Mouse (Mus musculus): Measurements from ENCODE around the gene Ccdc28b. TPM values are rescaled to one million over a fixed set of nuclear protein-coding genes. Genes with fewer than 3 reads are reported as not detected.

Gene Ccdc28b
- polyA plus RNA-seq, 1 experiment = 13.6 TPM

- H3K4me1 ChIP-seq (ENCODE audit: control insufficient read depth, insufficient read depth, low read length) = no peaks in the 10 kb centered on the region
- no peak overlapping the region for H3K27ac ChIP-seq (ENCODE audit: insufficient read depth, low read length)
- no peak for TF ChIP-seq CTCF (IDR thresholded peaks at IDR 0.05; ENCODE audit: borderline replicate concordance, insufficient read depth, low read length)
- no peak for TF ChIP-seq POLR2A (IDR thresholded peaks at IDR 0.05; ENCODE audit: low read depth, low read length)
- H3K4me3 ChIP-seq (ENCODE audit: insufficient read depth, low read length) = no peak overlapping the region
These were observed 21.5 kb upstream of the Ccdc28b start for GRCm38 (mm10) chr4:129645204-129645603.

- TF ChIP-seq POLR2A (IDR thresholded peaks at IDR 0.05; ENCODE audit: low read depth, low read length) (no peak), CTCF (IDR thresholded peaks at IDR 0.05; ENCODE audit: borderline replicate concordance, insufficient read depth, low read length) (no peak)
- Histone ChIP-seq H3K27ac (ENCODE audit: insufficient read depth, low read length) (peak overlapping the region; percentile 28; the same call in 1 of the 2 replicates), H3K4me3 (ENCODE audit: insufficient read depth, low read length) (no peak overlapping the region; the same call in 1 of the 2 replicates), H3K4me1 (ENCODE audit: control insufficient read depth, insufficient read depth, low read length) (no peaks in the 10 kb centered on the region)
These were observed 18.0 kb upstream of the Ccdc28b start for GRCm38 (mm10) chr4:129641756-129642155.

- Histone ChIP-seq H3K4me1 (ENCODE audit: control insufficient read depth, insufficient read depth, low read length) (no peaks in the 10 kb centered on the region), H3K27ac (ENCODE audit: insufficient read depth, low read length) (peak within 1 kb of the TSS; percentile 93), H3K4me3 (ENCODE audit: insufficient read depth, low read length) (peak within 1 kb of the TSS; percentile 70)
- TF ChIP-seq POLR2A (IDR thresholded peaks at IDR 0.05; ENCODE audit: low read depth, low read length) (peak; percentile 64), CTCF (IDR thresholded peaks at IDR 0.05; ENCODE audit: borderline replicate concordance, insufficient read depth, low read length) (no peak)
These were observed 17.1 kb upstream of the Ccdc28b start, which contains the start of gene Txlna for GRCm38 (mm10) chr4:129640638-129641467. Gene Txlna (minus strand): TSS chr4:129641065.

GRCm38 (mm10) chr4:129640101-129640637 is 16.4 kb upstream of the Ccdc28b start:
- no peaks in the 10 kb centered on the region for H3K4me1 ChIP-seq (ENCODE audit: control insufficient read depth, insufficient read depth, low read length)
- peak overlapping the region; percentile 70 for H3K4me3 ChIP-seq (ENCODE audit: insufficient read depth, low read length)
- TF ChIP-seq CTCF (IDR thresholded peaks at IDR 0.05; ENCODE audit: borderline replicate concordance, insufficient read depth, low read length) (no peak), POLR2A (IDR thresholded peaks at IDR 0.05; ENCODE audit: low read depth, low read length) (peak; percentile 78)
- H3K27ac ChIP-seq (ENCODE audit: insufficient read depth, low read length) = peak overlapping the region; percentile 86

- Histone ChIP-seq H3K4me3 (ENCODE audit: insufficient read depth, low read length) (peak overlapping the region; percentile 70), H3K4me1 (ENCODE audit: control insufficient read depth, insufficient read depth, low read length) (no peaks in the 10 kb centered on the region), H3K27ac (ENCODE audit: insufficient read depth, low read length) (no peak overlapping the region)
- TF ChIP-seq POLR2A (IDR thresholded peaks at IDR 0.05; ENCODE audit: low read depth, low read length) (no peak), CTCF (IDR thresholded peaks at IDR 0.05; ENCODE audit: borderline replicate concordance, insufficient read depth, low read length) (no peak)
These were observed 15.5 kb upstream of the Ccdc28b start for GRCm38 (mm10) chr4:129639221-129639620.

- TF ChIP-seq CTCF (IDR thresholded peaks at IDR 0.05; ENCODE audit: borderline replicate concordance, insufficient read depth, low read length) = no peak
- Histone ChIP-seq H3K27ac (ENCODE audit: insufficient read depth, low read length) (no peak overlapping the region), H3K4me3 (ENCODE audit: insufficient read depth, low read length) (no peak overlapping the region), H3K4me1 (ENCODE audit: control insufficient read depth, insufficient read depth, low read length) (no peaks in the 10 kb centered on the region)
These were observed 10.1 kb upstream of the Ccdc28b start for GRCm38 (mm10) chr4:129633852-129634251.

GRCm38 (mm10) chr4:129631867-129632266 is 8.1 kb upstream of the Ccdc28b start:
- no peak overlapping the region for H3K4me3 ChIP-seq (ENCODE audit: insufficient read depth, low read length)
- no peak overlapping the region for H3K27ac ChIP-seq (ENCODE audit: insufficient read depth, low read length)
- H3K4me1 ChIP-seq (ENCODE audit: control insufficient read depth, insufficient read depth, low read length) = no peaks in the 10 kb centered on the region
- TF ChIP-seq CTCF (IDR thresholded peaks at IDR 0.05; ENCODE audit: borderline replicate concordance, insufficient read depth, low read length) (no peak), POLR2A (IDR thresholded peaks at IDR 0.05; ENCODE audit: low read depth, low read length) (no peak)

GRCm38 (mm10) chr4:129630944-129631343 is 7.2 kb upstream of the Ccdc28b start:
- Histone ChIP-seq H3K27ac (ENCODE audit: insufficient read depth, low read length) (no peak overlapping the region), H3K4me1 (ENCODE audit: control insufficient read depth, insufficient read depth, low read length) (no peaks in the 10 kb centered on the region), H3K4me3 (ENCODE audit: insufficient read depth, low read length) (no peak overlapping the region)
- TF ChIP-seq POLR2A (IDR thresholded peaks at IDR 0.05; ENCODE audit: low read depth, low read length) (no peak), CTCF (IDR thresholded peaks at IDR 0.05; ENCODE audit: borderline replicate concordance, insufficient read depth, low read length) (no peak)

GRCm38 (mm10) chr4:129626035-129626434 is 2.3 kb upstream of the Ccdc28b start:
- Histone ChIP-seq H3K27ac (ENCODE audit: insufficient read depth, low read length) (no peak overlapping the region), H3K4me3 (ENCODE audit: insufficient read depth, low read length) (no peak overlapping the region), H3K4me1 (ENCODE audit: control insufficient read depth, insufficient read depth, low read length) (peaks cover 2% of the 10 kb centered on the region)
- TF ChIP-seq POLR2A (IDR thresholded peaks at IDR 0.05; ENCODE audit: low read depth, low read length) (no peak), CTCF (IDR thresholded peaks at IDR 0.05; ENCODE audit: borderline replicate concordance, insufficient read depth, low read length) (no peak)

- H3K4me1 ChIP-seq (ENCODE audit: control insufficient read depth, insufficient read depth, low read length) = peaks cover 2% of the 10 kb centered on the region
- no peak overlapping the region for H3K27ac ChIP-seq (ENCODE audit: insufficient read depth, low read length)
- no peak overlapping the region for H3K4me3 ChIP-seq (ENCODE audit: insufficient read depth, low read length)
- no peak for TF ChIP-seq POLR2A (IDR thresholded peaks at IDR 0.05; ENCODE audit: low read depth, low read length)
- TF ChIP-seq CTCF (IDR thresholded peaks at IDR 0.05; ENCODE audit: borderline replicate concordance, insufficient read depth, low read length) = no peak
These were observed 1.7 kb upstream of the Ccdc28b start for GRCm38 (mm10) chr4:129625496-129625895.
